Mouse (Mus musculus) forebrain, embryonic 10.5 days (tissue): Measurements from ENCODE around the gene Cstf2t. TPM values are rescaled to one million over a fixed set of nuclear protein-coding genes. Genes with fewer than 3 reads are reported as not detected.

Experiments
- DNase-seq: peaks from one replicate; pipeline ENCODE4 v3.0.0-alpha.2; 2017; ENCODE audit warnings: low spot score; ENCODE audit errors: extremely low spot score
- H3K27ac ChIP-seq: fragments of 300-500 bp; sonication (generic); 2 replicates; pipeline ENCODE4 v1.5.1; 2016; ENCODE audit warnings: mild to moderate bottlenecking
- H3K27me3 ChIP-seq: fragments of 300-500 bp; sonication (generic); 2 replicates; pipeline ENCODE4 v1.6.1; 2016; ENCODE audit warnings: mild to moderate bottlenecking; ENCODE audit not compliant: poor library complexity, severe bottlenecking
- H3K36me3 ChIP-seq: fragments of 300-500 bp; sonication (generic); replicated peaks from 2 replicates; pipeline ENCODE4 v1.6.1; 2016; ENCODE audit warnings: mild to moderate bottlenecking, moderate library complexity
- H3K4me1 ChIP-seq: fragments of 300-500 bp; sonication (generic); 2 replicates; pipeline ENCODE4 v1.6.1; 2016
- H3K4me3 ChIP-seq: fragments of 300-500 bp; sonication (generic); 2 replicates; pipeline ENCODE4 v1.5.1; 2016; ENCODE audit warnings: mild to moderate bottlenecking, moderate library complexity
- H3K9me3 ChIP-seq: fragments of 300-500 bp; sonication (generic); 2 replicates; pipeline ENCODE4 v1.6.1; 2016; ENCODE audit warnings: mild to moderate bottlenecking, moderate library complexity
- WGBS: fragments of 180-500 bp; shearing (Covaris S2); methylation state at CpG from one replicate; pipeline ENCODE4 v1.1.7; 2016; 5-methylcytosine and 5-hydroxymethylcytosine counted together
- polyA plus RNA-seq: library from polyadenylated mRNA; unstranded; fragments of >200 nt; fragmentation: Nextera tagmentation; extraction: Ambion mirVana; gene quantifications from 2 replicates; pipeline ENCODE4 v1.2.1, GENCODE M21; 2016

The Cstf2t gene
- polyA plus RNA-seq, 1 experiment from 2014 or later = 48.7 TPM

DNA sequence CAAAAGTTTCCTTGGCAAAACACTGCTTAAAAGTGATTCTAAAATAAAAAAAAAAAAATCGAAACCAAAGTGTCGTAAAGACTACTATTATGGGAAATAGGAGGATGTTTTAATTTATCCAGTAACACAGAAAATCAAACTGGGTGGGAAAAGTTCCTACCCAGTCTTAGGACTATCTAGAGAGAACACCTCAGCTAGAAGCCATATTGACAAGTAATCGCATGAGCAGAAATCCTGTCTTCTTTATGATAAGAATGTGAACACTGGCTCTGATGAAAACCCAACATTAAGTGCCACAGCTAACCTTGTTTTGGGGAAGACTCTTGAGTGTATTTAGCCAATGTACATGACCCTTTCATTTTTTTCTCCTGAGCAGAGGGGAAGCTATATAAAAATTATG is 15.2 kb downstream of the Cstf2t start:
- 66% methylated on average over 3 of the region's 3 CpGs for WGBS
- DNase-seq = no peak

DNA sequence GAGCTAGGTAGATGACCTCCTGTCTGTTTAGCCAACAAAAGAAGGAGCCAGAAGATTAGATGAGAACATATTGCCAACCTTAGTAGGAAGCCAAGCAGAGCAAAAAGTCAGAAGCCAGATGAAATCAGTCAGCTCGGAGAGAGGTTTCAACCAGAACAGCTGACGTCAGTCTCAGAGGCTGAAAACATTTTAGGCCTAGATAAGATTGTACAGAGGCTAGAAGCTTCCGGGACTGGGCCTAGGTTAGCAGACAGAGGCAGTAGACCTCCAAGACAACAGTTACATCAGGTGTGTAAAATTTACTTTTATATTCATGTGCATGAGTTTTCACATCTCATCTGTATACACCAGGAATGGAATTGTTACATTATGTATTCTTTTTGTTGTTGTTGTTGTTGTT is 16.7 kb downstream of the Cstf2t start:
- DNase-seq = no peak
- H3K4me1 ChIP-seq = no peaks in the 10 kb centered on the region
- no peaks in the 10 kb centered on the region for H3K9me3 ChIP-seq
- 91% methylated on average over 3 of the region's 3 CpGs for WGBS
- no peak overlapping the region for H3K27ac ChIP-seq
- no peaks in the 10 kb centered on the region for H3K36me3 ChIP-seq
- no peaks in the 10 kb centered on the region for H3K27me3 ChIP-seq
- H3K4me3 ChIP-seq = no peak overlapping the region

More for the DNA sequence above, 15.2 kb downstream of the Cstf2t start:
- Histone ChIP-seq H3K4me3 (no peak overlapping the region), H3K9me3 (no peaks in the 10 kb centered on the region), H3K4me1 (no peaks in the 10 kb centered on the region), H3K27me3 (no peaks in the 10 kb centered on the region), H3K36me3 (no peaks in the 10 kb centered on the region), H3K27ac (no peak overlapping the region)

GRCm38 (mm10) chr19:31104764-31105163 is 22.1 kb downstream of the Cstf2t start:
- Histone ChIP-seq H3K27me3 (no peaks in the 10 kb centered on the region), H3K36me3 (no peaks in the 10 kb centered on the region), H3K9me3 (no peaks in the 10 kb centered on the region), H3K4me1 (peaks cover 22% of the 10 kb centered on the region), H3K27ac (no peak overlapping the region), H3K4me3 (no peak overlapping the region)
- DNase-seq = no peak
- 82% methylated on average over 6 of the region's 6 CpGs for WGBS

GRCm38 (mm10) chr19:31106036-31106435 is 23.4 kb downstream of the Cstf2t start:
- H3K27ac ChIP-seq = 0 out of 2 replicates have a peak overlapping the region, but pooled peaks have one; percentile 30
- no peak for DNase-seq
- no peaks in the 10 kb centered on the region for H3K9me3 ChIP-seq
- H3K27me3 ChIP-seq = no peaks in the 10 kb centered on the region
- 29% methylated on average over 3 of the region's 3 CpGs for WGBS
- H3K4me3 ChIP-seq = no peak overlapping the region
- H3K36me3 ChIP-seq = no peaks in the 10 kb centered on the region
- H3K4me1 ChIP-seq = peaks cover 22% of the 10 kb centered on the region

DNA sequence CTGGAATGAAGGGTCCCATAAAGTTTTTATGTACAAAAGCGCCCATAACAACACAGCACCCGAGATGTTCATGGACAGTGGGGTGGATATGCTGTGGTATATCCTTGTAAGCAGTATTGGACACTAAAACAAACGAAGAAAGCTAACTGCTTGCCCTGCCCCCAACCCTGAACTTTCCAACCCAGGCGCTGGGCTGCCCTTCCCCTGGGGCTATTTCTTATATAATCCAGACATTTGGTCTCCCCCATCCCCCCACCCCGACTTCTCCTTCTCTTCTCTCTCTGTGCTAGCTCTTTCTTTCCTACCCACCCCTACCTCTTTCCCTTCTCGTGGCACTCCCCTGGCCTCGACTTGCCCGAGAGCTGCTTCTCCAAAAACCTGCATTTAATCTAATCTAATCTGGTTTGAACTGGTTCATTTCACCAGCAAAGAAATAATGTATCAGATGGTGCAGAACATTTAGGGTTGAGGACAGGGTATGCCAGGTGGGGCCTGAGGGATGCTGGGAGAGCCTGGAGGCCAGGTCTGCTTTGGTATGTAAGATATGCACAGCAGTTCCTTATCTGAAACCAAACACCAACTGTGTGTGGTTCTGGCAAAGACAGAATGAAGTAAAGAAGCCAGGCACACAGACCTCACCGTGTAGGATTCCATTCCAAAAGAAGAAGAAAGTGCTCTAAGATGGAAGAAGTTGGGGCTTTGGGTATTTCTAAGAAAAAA is 24.4 kb downstream of the Cstf2t start:
- H3K27ac ChIP-seq = peak overlapping the region; percentile 48; the same call in 1 of the 2 replicates
- H3K9me3 ChIP-seq = no peaks in the 10 kb centered on the region
- H3K27me3 ChIP-seq = no peaks in the 10 kb centered on the region
- DNase-seq = peak; percentile 18
- 29% methylated on average over 9 of the region's 9 CpGs for WGBS
- H3K4me1 ChIP-seq = peaks cover 22% of the 10 kb centered on the region
- H3K36me3 ChIP-seq = no peaks in the 10 kb centered on the region
- no peak overlapping the region for H3K4me3 ChIP-seq

DNA sequence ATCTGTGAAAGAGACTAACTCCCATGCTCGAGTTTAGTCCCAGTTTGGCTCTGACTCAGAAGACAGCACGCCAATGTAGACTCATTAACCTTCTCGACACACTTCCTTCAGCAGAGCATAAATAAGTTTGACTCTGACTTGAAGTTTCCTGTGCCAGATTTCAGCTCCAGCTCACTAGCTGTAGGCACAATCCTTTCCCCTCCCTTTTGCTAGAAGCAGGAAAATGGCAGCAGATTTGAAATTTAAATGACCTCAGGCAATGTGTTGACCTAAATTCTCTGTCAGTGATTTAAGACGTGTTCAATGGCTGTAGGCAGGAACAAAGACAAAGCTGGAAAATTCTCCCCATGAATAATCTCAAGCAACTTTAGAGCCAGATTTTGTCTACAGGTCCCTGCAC is 32.1 kb downstream of the Cstf2t start:
- Histone ChIP-seq H3K27me3 (no peaks in the 10 kb centered on the region), H3K9me3 (no peaks in the 10 kb centered on the region), H3K4me3 (no peak overlapping the region), H3K27ac (no peak overlapping the region), H3K36me3 (no peaks in the 10 kb centered on the region), H3K4me1 (0 out of 2 replicates have a peak, but pooled peaks cover 4% of the 10 kb centered on the region)
- WGBS = 77% methylated on average over 4 of the region's 4 CpGs
- DNase-seq = no peak

- Histone ChIP-seq H3K4me1 (no peaks in the 10 kb centered on the region), H3K27me3 (no peaks in the 10 kb centered on the region), H3K27ac (no peak overlapping the region), H3K36me3 (no peaks in the 10 kb centered on the region), H3K9me3 (no peaks in the 10 kb centered on the region), H3K4me3 (no peak overlapping the region)
- 88% methylated on average over 3 of the region's 3 CpGs for WGBS
- no peak for DNase-seq
Measured at GRCm38 (mm10) chr19:31124628-31125027, 42.0 kb downstream of the Cstf2t start.

DNA sequence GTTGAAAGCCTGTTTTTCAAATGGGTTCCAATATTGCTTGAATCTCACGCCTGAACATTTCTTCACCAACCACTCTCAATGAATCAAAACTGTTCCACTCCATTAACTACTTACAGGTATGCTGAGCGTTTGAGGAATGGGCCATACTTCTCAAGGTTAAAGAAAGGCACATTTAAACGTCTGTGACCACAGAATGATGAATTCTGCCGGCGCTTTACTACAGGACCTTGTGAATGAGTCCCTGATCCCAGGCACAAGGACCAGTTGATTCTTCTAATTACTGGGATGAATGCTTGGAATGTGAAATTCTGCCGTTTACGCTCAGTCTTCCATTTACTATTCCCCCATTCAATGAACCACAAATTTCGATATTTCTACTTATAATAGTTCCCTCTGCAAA is 50.0 kb downstream of the Cstf2t start:
- Histone ChIP-seq H3K9me3 (no peaks in the 10 kb centered on the region), H3K4me3 (no peak overlapping the region), H3K27me3 (no peaks in the 10 kb centered on the region), H3K4me1 (peaks cover 14% of the 10 kb centered on the region), H3K36me3 (no peaks in the 10 kb centered on the region), H3K27ac (no peak overlapping the region)
- 85% methylated on average over 8 of the region's 8 CpGs for WGBS
- DNase-seq = no peak

GRCm38 (mm10) chr19:31136316-31136715 is 53.7 kb downstream of the Cstf2t start:
- no peaks in the 10 kb centered on the region for H3K27me3 ChIP-seq
- H3K9me3 ChIP-seq = no peaks in the 10 kb centered on the region
- no peak overlapping the region for H3K4me3 ChIP-seq
- no peak for DNase-seq
- H3K27ac ChIP-seq = no peak overlapping the region; the same call in 1 of the 2 replicates
- 11% methylated on average over 2 of the region's 2 CpGs for WGBS
- no peaks in the 10 kb centered on the region for H3K36me3 ChIP-seq
- peaks cover 14% of the 10 kb centered on the region for H3K4me1 ChIP-seq
